In genomic region chr14:111418531-111418930, GRCm38 (mm10) we compare ENCODE assay signal across 23 mouse cellular contexts.
A peak's percentile ranks its signal among the peaks of the same experiment; 100 is the strongest.
DNase-seq lines count a peak whose midpoint lies in the region; ATAC-seq lines count a peak whose summit lies in the region.
"Had no signal": no experiment of that assay in that cellular context is flagged by ENCODE, and none has a peak within 500 bp of the region (broad histone marks: within the 10 kb centered on the region; RNA-seq: fewer than 3 reads in every experiment).

No protein-coding gene starts in this region.

- no peaks in the 10 kb centered on the region for H3K27me3 ChIP-seq in hindbrain, embryonic 15.5 days
- H3K27me3 ChIP-seq in hindbrain, embryonic 11.5 days (ENCODE audit: control insufficient read depth, insufficient read depth, low read length): no peaks in the 10 kb centered on the region
- H3K27me3 ChIP-seq in midbrain, embryonic 13.5 days: no peaks in the 10 kb centered on the region
- H3K27me3 ChIP-seq in midbrain, embryonic 11.5 days (ENCODE audit: control insufficient read depth, insufficient read depth, low read length): no peaks in the 10 kb centered on the region
- no peaks in the 10 kb centered on the region for H3K27me3 ChIP-seq in midbrain, embryonic 14.5 days (ENCODE audit: control insufficient read depth, insufficient read depth, low read length)
- H3K27me3 ChIP-seq: CH12.LX; embryonic facial prominence, embryonic 15.5 days; heart, embryonic 12.5 days; Patski had no signal

- ATAC-seq in hindbrain, embryonic 15.5 days (ENCODE audit: low FRiP score, low read depth): 0 out of 2 replicates have a peak, but pooled peaks have one; percentile 48
- no peak for ATAC-seq in hindbrain, embryonic 11.5 days (ENCODE audit: low FRiP score)
- 0 out of 2 replicates have a peak, but pooled peaks have one; percentile 58 for ATAC-seq in midbrain, embryonic 13.5 days
- ATAC-seq in midbrain, embryonic 11.5 days (ENCODE audit: low FRiP score): no peak
- no peak for ATAC-seq in midbrain, embryonic 14.5 days (ENCODE audit: low FRiP score, low TSS enrichment)
- ATAC-seq: Patski had no signal

- H3K4me1 ChIP-seq in hindbrain, embryonic 15.5 days (replicated peaks): no peaks in the 10 kb centered on the region
- no peaks in the 10 kb centered on the region for H3K4me1 ChIP-seq in hindbrain, embryonic 11.5 days (replicated peaks; ENCODE audit: control insufficient read depth, insufficient read depth, low read length)
- peaks cover 7% of the 10 kb centered on the region; the same call in 1 of the 2 replicates for H3K4me1 ChIP-seq in midbrain, embryonic 13.5 days (replicated peaks)
- H3K4me1 ChIP-seq in midbrain, embryonic 11.5 days (ENCODE audit: control insufficient read depth, insufficient read depth, low read length): no peaks in the 10 kb centered on the region
- H3K4me1 ChIP-seq in midbrain, embryonic 14.5 days (ENCODE audit: control insufficient read depth, insufficient read depth, low read length): 0 out of 2 replicates have a peak, but pooled peaks cover 4% of the 10 kb centered on the region
- H3K4me1 ChIP-seq: embryonic facial prominence, embryonic 15.5 days; heart, embryonic 12.5 days had no signal

- no peak for DNase-seq in hindbrain, embryonic 11.5 days (ENCODE audit: low spot score)
- no peak for DNase-seq in midbrain, embryonic 11.5 days (ENCODE audit: low spot score, missing footprints)
- DNase-seq in midbrain, embryonic 14.5 days: peak; percentile 25
- no peak for DNase-seq in lung, postnatal 4 days
- no peak for DNase-seq in ovary, adult 18-20 months (ENCODE audit: low spot score)
- DNase-seq: adrenal gland, adult 2 months; adrenal gland, postnatal 25 days; cerebellum, adult 11 months; cerebellum, adult 8-10 months; cerebellum, postnatal 14 days; embryo, embryonic 11 days; gastrocnemius, adult 2 months; gastrocnemius, postnatal 25 days; heart, postnatal 36 days had no signal

- H3K4me2 ChIP-seq in hindbrain, embryonic 15.5 days: no peak overlapping the region
- no peak overlapping the region for H3K4me2 ChIP-seq in hindbrain, embryonic 11.5 days (replicated peaks; ENCODE audit: low read depth, low read length)
- no peak overlapping the region for H3K4me2 ChIP-seq in midbrain, embryonic 13.5 days (replicated peaks)
- H3K4me2 ChIP-seq in midbrain, embryonic 11.5 days: no peak overlapping the region
- no peak overlapping the region for H3K4me2 ChIP-seq in midbrain, embryonic 14.5 days (ENCODE audit: low read length)
- H3K4me2 ChIP-seq: embryonic facial prominence, embryonic 15.5 days; heart, embryonic 12.5 days; hindbrain, embryonic 14.5 days had no signal

- no peaks in the 10 kb centered on the region for H3K9me3 ChIP-seq in hindbrain, embryonic 15.5 days
- no peaks in the 10 kb centered on the region for H3K9me3 ChIP-seq in hindbrain, embryonic 11.5 days (ENCODE audit: control insufficient read depth, low read length)
- H3K9me3 ChIP-seq in midbrain, embryonic 13.5 days: no peaks in the 10 kb centered on the region
- no peaks in the 10 kb centered on the region for H3K9me3 ChIP-seq in midbrain, embryonic 11.5 days (ENCODE audit: control insufficient read depth, low read length)
- H3K9me3 ChIP-seq in midbrain, embryonic 14.5 days (ENCODE audit: control insufficient read depth, low read length): no peaks in the 10 kb centered on the region
- H3K9me3 ChIP-seq: embryonic facial prominence, embryonic 15.5 days; forebrain, embryonic 10.5 days; heart, embryonic 12.5 days had no signal

- WGBS in hindbrain, embryonic 15.5 days: 71% methylated on average over 3 of the region's 3 CpGs
- 82% methylated on average over 3 of the region's 3 CpGs for WGBS in hindbrain, embryonic 11.5 days
- 60% methylated on average over 3 of the region's 3 CpGs for WGBS in midbrain, embryonic 13.5 days
- WGBS in midbrain, embryonic 11.5 days: 71% methylated on average over 3 of the region's 3 CpGs
- 65% methylated on average over 3 of the region's 3 CpGs for WGBS in midbrain, embryonic 14.5 days

- H3K4me3 ChIP-seq in hindbrain, embryonic 15.5 days: no peak overlapping the region
- no peak overlapping the region for H3K4me3 ChIP-seq in hindbrain, embryonic 11.5 days (ENCODE audit: low read depth, low read length)
- no peak overlapping the region for H3K4me3 ChIP-seq in midbrain, embryonic 13.5 days (replicated peaks)
- no peak overlapping the region for H3K4me3 ChIP-seq in midbrain, embryonic 11.5 days (ENCODE audit: low read depth, low read length)
- no peak overlapping the region for H3K4me3 ChIP-seq in midbrain, embryonic 14.5 days (replicated peaks; ENCODE audit: low read depth, low read length)
- H3K4me3 ChIP-seq: embryonic facial prominence, embryonic 15.5 days; erythroblast, embryonic 14.5 days; forebrain, embryonic 10.5 days; gastrocnemius, adult 2 months; heart, embryonic 12.5 days had no signal

- no peak overlapping the region for H3K27ac ChIP-seq in hindbrain, embryonic 15.5 days (replicated peaks)
- no peak overlapping the region for H3K27ac ChIP-seq in hindbrain, embryonic 11.5 days (ENCODE audit: low read depth, low read length)
- no peak overlapping the region for H3K27ac ChIP-seq in midbrain, embryonic 13.5 days
- no peak overlapping the region for H3K27ac ChIP-seq in midbrain, embryonic 11.5 days (ENCODE audit: low read depth, low read length)
- H3K27ac ChIP-seq in midbrain, embryonic 14.5 days (replicated peaks; ENCODE audit: low read depth, low read length): no peak overlapping the region
- H3K27ac ChIP-seq: embryonic facial prominence, embryonic 15.5 days; forebrain, embryonic 10.5 days; gastrocnemius, adult 2 months; hindbrain, embryonic 14.5 days had no signal

- no peak overlapping the region for H3K9ac ChIP-seq in hindbrain, embryonic 15.5 days
- H3K9ac ChIP-seq in hindbrain, embryonic 11.5 days (ENCODE audit: low read depth, low read length): no peak overlapping the region
- no peak overlapping the region for H3K9ac ChIP-seq in midbrain, embryonic 13.5 days (replicated peaks)
- no peak overlapping the region for H3K9ac ChIP-seq in midbrain, embryonic 11.5 days (ENCODE audit: low read length)
- no peak overlapping the region for H3K9ac ChIP-seq in midbrain, embryonic 14.5 days (replicated peaks; ENCODE audit: low read length)
- H3K9ac ChIP-seq: embryonic facial prominence, embryonic 15.5 days; heart, embryonic 12.5 days; hindbrain, embryonic 14.5 days had no signal

- no peaks in the 10 kb centered on the region for H3K36me3 ChIP-seq in hindbrain, embryonic 15.5 days
- no peaks in the 10 kb centered on the region for H3K36me3 ChIP-seq in hindbrain, embryonic 11.5 days (ENCODE audit: control insufficient read depth, insufficient read depth, low read length)
- no peaks in the 10 kb centered on the region for H3K36me3 ChIP-seq in midbrain, embryonic 13.5 days
- no peaks in the 10 kb centered on the region for H3K36me3 ChIP-seq in midbrain, embryonic 11.5 days (ENCODE audit: control insufficient read depth, insufficient read depth, low read length)
- no peaks in the 10 kb centered on the region for H3K36me3 ChIP-seq in midbrain, embryonic 14.5 days (ENCODE audit: control insufficient read depth, insufficient read depth, low read length)
- H3K36me3 ChIP-seq: embryonic facial prominence, embryonic 15.5 days; forebrain, embryonic 10.5 days; heart, embryonic 12.5 days had no signal

Comparison
In these comparisons a context has a peak if more than half of its experiments do, and no peak if none do; other contexts are left out.
1. ATAC-seq: peak in hindbrain, embryonic 15.5 days (single experiment) and midbrain, embryonic 13.5 days (single experiment); none in hindbrain, embryonic 11.5 days (single experiment), midbrain, embryonic 11.5 days (single experiment) and midbrain, embryonic 14.5 days (single experiment).